Mouse (Mus musculus): ENCODE data around the gene Kmt2b. TPM values are rescaled to one million over a fixed set of nuclear protein-coding genes. Genes with fewer than 3 reads are reported as not detected.

The Kmt2b gene
- 10 to 100 TPM; 41.3 to 62.2 TPM for total RNA-seq (2021)

- intact Hi-C loops (cut with DNase I), result loop anchor here (1.0 to 2.0 kb wide), 2 partner anchors 24 to 26 kb away; partner anchors contain the start of genes Gm49396, Psenen and U2af1l4
Observed at GRCm38 (mm10) chr7:30588676-30589434, at the start of gene Kmt2b. Gene Kmt2b, minus strand, starts transcription at chr7:30588726.

GRCm38 (mm10) chr7:30636395-30636794, 47.9 kb upstream of the Kmt2b start:
- no peak for DNase-seq (ENCODE audit: low spot score in 2 of 2)
- intact Hi-C loops (cut with DNase I), result no loop called here

More at GRCm38 (mm10) chr7:30588676-30589434, at the start of gene Kmt2b:
- DNase-seq (ENCODE audit: low spot score in 2 of 2), result peak; percentile 98

- DNase-seq (ENCODE audit: low spot score in 2 of 2), result no peak
- intact Hi-C loops (cut with DNase I), result no loop called here
Observed at GRCm38 (mm10) chr7:30635752-30636151, 47.2 kb upstream of the Kmt2b start, which contains the start of gene Etv2. Gene Etv2, minus strand, starts transcription at chr7:30635852.

- intact Hi-C loops (cut with DNase I), result no loop called here
- DNase-seq (ENCODE audit: low spot score in 2 of 2), result no peak
Observed at GRCm38 (mm10) chr7:30634621-30635020, 46.1 kb upstream of the Kmt2b start.

- intact Hi-C loops (cut with DNase I), result no loop called here
Observed at GRCm38 (mm10) chr7:30633762-30634412, 45.4 kb upstream of the Kmt2b start.

GRCm38 (mm10) chr7:30629013-30629412, 40.5 kb upstream of the Kmt2b start:
- no peak for DNase-seq (ENCODE audit: low spot score in 2 of 2)
- intact Hi-C loops (cut with DNase I), result no loop called here

More at GRCm38 (mm10) chr7:30633762-30634412, 45.4 kb upstream of the Kmt2b start:
- no peak for DNase-seq (ENCODE audit: low spot score in 2 of 2)

- DNase-seq (ENCODE audit: low spot score in 2 of 2), result no peak
- intact Hi-C loops (cut with DNase I), result no loop called here
Observed at GRCm38 (mm10) chr7:30626647-30627046, 38.1 kb upstream of the Kmt2b start.

- peak; percentile 79 to 86 for DNase-seq (ENCODE audit: low spot score in 2 of 2)
- intact Hi-C loops (cut with DNase I), result no loop called here
Observed at GRCm38 (mm10) chr7:30625530-30626384, 37.2 kb upstream of the Kmt2b start, which contains the start of gene Cox6b1. Gene Cox6b1, minus strand, starts transcription at chr7:30626151.

GRCm38 (mm10) chr7:30619202-30619601, 30.7 kb upstream of the Kmt2b start:
- intact Hi-C loops (cut with DNase I), result no loop called here
- no peak for DNase-seq (ENCODE audit: low spot score in 2 of 2)

- intact Hi-C loops (cut with DNase I), result no loop called here
- no peak for DNase-seq (ENCODE audit: low spot score in 2 of 2)
Observed at GRCm38 (mm10) chr7:30618658-30619057, 30.1 kb upstream of the Kmt2b start.

GRCm38 (mm10) chr7:30615049-30615760, 26.7 kb upstream of the Kmt2b start:
- no peak for DNase-seq (ENCODE audit: low spot score in 2 of 2)
- intact Hi-C loops (cut with DNase I), result no loop called here

- no peak for DNase-seq (ENCODE audit: low spot score in 2 of 2)
- intact Hi-C loops (cut with DNase I), result no loop called here
Observed at GRCm38 (mm10) chr7:30614454-30614853, 25.9 kb upstream of the Kmt2b start.

GRCm38 (mm10) chr7:30613529-30614112, 25.1 kb upstream of the Kmt2b start:
- peak in 1 of 2 experiments; percentile 35 for DNase-seq (ENCODE audit: low spot score in 2 of 2)
- intact Hi-C loops (cut with DNase I), result loop anchor here (1.0 kb wide), 1 partner anchor 24 kb away; no protein-coding TSS in a partner anchor

- intact Hi-C loops (cut with DNase I), result loop anchor here (1.0 kb wide), 1 partner anchor 24 kb away; no protein-coding TSS in a partner anchor
- no peak for DNase-seq (ENCODE audit: low spot score in 2 of 2)
Observed at GRCm38 (mm10) chr7:30612654-30613402, 24.3 kb upstream of the Kmt2b start, which contains the start of gene Upk1a. Gene Upk1a, minus strand, starts transcription at chr7:30612847.

GRCm38 (mm10) chr7:30610043-30610442, 21.5 kb upstream of the Kmt2b start:
- intact Hi-C loops (cut with DNase I), result no loop called here

GRCm38 (mm10) chr7:30608476-30608875, 19.9 kb upstream of the Kmt2b start:
- intact Hi-C loops (cut with DNase I), result no loop called here

More at GRCm38 (mm10) chr7:30610043-30610442, 21.5 kb upstream of the Kmt2b start:
- DNase-seq (ENCODE audit: low spot score in 2 of 2), result no peak

GRCm38 (mm10) chr7:30607706-30608309, 19.3 kb upstream of the Kmt2b start:
- no peak for DNase-seq (ENCODE audit: low spot score in 2 of 2)
- intact Hi-C loops (cut with DNase I), result no loop called here

More at GRCm38 (mm10) chr7:30608476-30608875, 19.9 kb upstream of the Kmt2b start:
- no peak for DNase-seq (ENCODE audit: low spot score in 2 of 2)
